Mouse (Mus musculus) heart, postnatal 14 days (tissue): ENCODE measurements around the gene Extl2. TPM values are rescaled to one million over a fixed set of nuclear protein-coding genes. Genes with fewer than 3 reads are reported as not detected.
A peak's percentile ranks its signal among the peaks of the same experiment; 100 is the strongest.

Source experiments
- DNase-seq, 2 experiments: peaks; one replicate each; pipeline ENCODE4 v3.0.0; 2021 to 2022
- intact Hi-C: fragments of 180-260 bp; cut with DNase I; formaldehyde crosslinking; loops from one replicate; pipeline ENCODE4 v1.15.1; 2025
- total RNA-seq, 2 experiments: library from RNA; stranded (reverse); gene quantifications; 2 replicates each; pipeline ENCODE4 v1.2.3; 2021

Gene Extl2
- total RNA-seq, 2 experiments from 2014 or later, result 15.1 to 15.2 TPM

GRCm38 (mm10) chr3:115996929-115997328 lies 10.3 kb upstream of the Extl2 start:
- DNase-seq, result no peak
- intact Hi-C loops, result no loop called here

- DNase-seq, result no peak
- intact Hi-C loops, result no loop called here
These were observed 831 bp upstream of the Extl2 start for GRCm38 (mm10) chr3:116006284-116006977.

GRCm38 (mm10) chr3:116007941-116008440 lies 729 bp downstream of the Extl2 start:
- peak; percentile 65 to 74 for DNase-seq
- intact Hi-C loops, result no loop called here

- intact Hi-C loops, result no loop called here
- no peak for DNase-seq
These were observed 2.5 kb downstream of the Extl2 start for GRCm38 (mm10) chr3:116009622-116010344.

- DNase-seq, result no peak
- intact Hi-C loops, result no loop called here
These were observed 7.6 kb downstream of the Extl2 start for GRCm38 (mm10) chr3:116014901-116015300.

GRCm38 (mm10) chr3:116016116-116016515 lies 8.9 kb downstream of the Extl2 start:
- intact Hi-C loops, result no loop called here
- no peak for DNase-seq

- no peak for DNase-seq
- intact Hi-C loops, result no loop called here
These were observed 11.3 kb downstream of the Extl2 start for GRCm38 (mm10) chr3:116018606-116019005.

- intact Hi-C loops, result no loop called here
These were observed 11.9 kb downstream of the Extl2 start for GRCm38 (mm10) chr3:116019136-116019535.

GRCm38 (mm10) chr3:116024236-116024635 lies 17.0 kb downstream of the Extl2 start:
- intact Hi-C loops, result no loop called here
- DNase-seq, result no peak

More at GRCm38 (mm10) chr3:116019136-116019535, 11.9 kb downstream of the Extl2 start:
- no peak for DNase-seq

- intact Hi-C loops, result no loop called here
These were observed 17.4 kb downstream of the Extl2 start for GRCm38 (mm10) chr3:116024669-116025068.

GRCm38 (mm10) chr3:116025701-116026100 lies 18.4 kb downstream of the Extl2 start:
- DNase-seq, result peak in 1 of 2 experiments; percentile 12
- intact Hi-C loops, result no loop called here

More at GRCm38 (mm10) chr3:116024669-116025068, 17.4 kb downstream of the Extl2 start:
- no peak for DNase-seq

- intact Hi-C loops, result no loop called here
- DNase-seq, result no peak
These were observed 19.7 kb downstream of the Extl2 start for GRCm38 (mm10) chr3:116026996-116027395.

GRCm38 (mm10) chr3:116030152-116030788 lies 23.0 kb downstream of the Extl2 start:
- intact Hi-C loops, result loop anchor here (5.0 to 10.0 kb wide), 2 partner anchors 462 to 715 kb away; no protein-coding TSS in a partner anchor
- no peak for DNase-seq

- intact Hi-C loops, result loop anchor here (2.0 to 10.0 kb wide), 3 partner anchors 293 to 711 kb away; no protein-coding TSS in a partner anchor
- no peak for DNase-seq
These were observed 26.1 kb downstream of the Extl2 start for GRCm38 (mm10) chr3:116033218-116033870.

GRCm38 (mm10) chr3:116033871-116034222 lies 26.6 kb downstream of the Extl2 start:
- intact Hi-C loops, result loop anchor here (2.0 to 10.0 kb wide), 3 partner anchors 293 to 711 kb away; no protein-coding TSS in a partner anchor

GRCm38 (mm10) chr3:116040776-116041175 lies 33.5 kb downstream of the Extl2 start:
- DNase-seq, result no peak
- intact Hi-C loops, result loop anchor here (5.0 kb wide), 2 partner anchors 42 to 167 kb away; no protein-coding TSS in a partner anchor

More at GRCm38 (mm10) chr3:116033871-116034222, 26.6 kb downstream of the Extl2 start:
- peak in 1 of 2 experiments; percentile 36 for DNase-seq

- intact Hi-C loops, result no loop called here
- peak in 1 of 2 experiments; percentile 17 for DNase-seq
These were observed 38.7 kb downstream of the Extl2 start for GRCm38 (mm10) chr3:116046000-116046399.

- intact Hi-C loops, result no loop called here
- no peak for DNase-seq
These were observed 39.8 kb downstream of the Extl2 start for GRCm38 (mm10) chr3:116047034-116047433.

GRCm38 (mm10) chr3:116057078-116057477 lies 49.8 kb downstream of the Extl2 start:
- intact Hi-C loops, result no loop called here
- DNase-seq, result no peak

- no peak for DNase-seq
- intact Hi-C loops, result no loop called here
These were observed 53.1 kb downstream of the Extl2 start for GRCm38 (mm10) chr3:116060320-116060719.
